Mouse (Mus musculus): ENCODE data around the gene Irak1. TPM values are rescaled to one million over a fixed set of nuclear protein-coding genes. Genes with fewer than 3 reads are reported as not detected.

The Irak1 gene
- total and polyA plus RNA-seq, 3 experiments: 25.3 to 77.8 (median 38.8) TPM

GRCm38 (mm10) chrX:73964363-73964762 lies 59.4 kb downstream of the Irak1 start:
- DNase-seq (ENCODE audit: extremely low read depth): no peak
- peak overlapping the region; percentile 94 for H3K4me2 ChIP-seq (ENCODE audit: insufficient read depth, low read depth, poor library complexity, severe bottlenecking)
- H3K9ac ChIP-seq (ENCODE audit: insufficient read depth, low read depth): peak overlapping the region; percentile 84
- no peak overlapping the region for H3K27ac ChIP-seq (ENCODE audit: insufficient read depth, low read depth)
- H3K27me3 ChIP-seq (replicated peaks): no peaks in the 10 kb centered on the region
- peaks cover 63% of the 10 kb centered on the region for H3K79me2 ChIP-seq (replicated peaks; ENCODE audit: control insufficient read depth, extremely low read depth, insufficient read depth, poor library complexity, severe bottlenecking)
- H3K9me3 ChIP-seq (replicated peaks; ENCODE audit: low read length): no peaks in the 10 kb centered on the region
- no peak for TF ChIP-seq POLR2AphosphoS2 (IDR thresholded peaks at IDR 0.05; ENCODE audit: low read depth, low read length)
- TF ChIP-seq RCOR1 (conservative IDR thresholded peaks at IDR 0.05; ENCODE audit: low read depth, low read length): no peak
- no peak for TF ChIP-seq MYC (IDR thresholded peaks at IDR 0.05; ENCODE audit: low read depth, low read length)
- no peak for TF ChIP-seq MEF2A (IDR thresholded peaks at IDR 0.05; ENCODE audit: borderline replicate concordance, low read depth, low read length)
- TF ChIP-seq CHD2 (IDR thresholded peaks at IDR 0.05; ENCODE audit: low read length): no peak
- no peak for TF ChIP-seq UBTF (IDR thresholded peaks at IDR 0.05; ENCODE audit: low read depth, low read length)
- TF ChIP-seq USF1 (IDR thresholded peaks at IDR 0.05; ENCODE audit: low read depth, low read length): no peak
- TF ChIP-seq IRF4 (IDR thresholded peaks at IDR 0.05; ENCODE audit: low read depth, low read length): no peak
- no peak for TF ChIP-seq PAX5 (IDR thresholded peaks at IDR 0.05; ENCODE audit: low read length)
- TF ChIP-seq BHLHE40 (IDR thresholded peaks at IDR 0.05; ENCODE audit: low read depth, low read length): no peak
- dilution Hi-C loops (cut with MboI; ENCODE audit: extremely low pct_ligation_motif_present, extremely low pct_unique_long_range_greater_than_20kb, low sequenced_read_pairs): no loop called here
- in situ Hi-C loops (cut with MboI; ENCODE audit: low pct_ligation_motif_present, low pct_unique_long_range_greater_than_20kb, low sequenced_read_pairs): no loop called here
- peaks cover 42 to 49% of the 10 kb centered on the region in 2 experiments for H3K36me3 ChIP-seq (replicated peaks in 1 of 2; ENCODE audit: control insufficient read depth in 1 of 2, insufficient read depth in 1 of 2, low read length in 1 of 2)
- H3K4me1 ChIP-seq (ENCODE audit: control insufficient read depth in 1 of 2, insufficient read depth in 2 of 2): peaks cover 8 to 55% of the 10 kb centered on the region in 2 experiments; a peak in 3 of 4 replicates
- H3K4me3 ChIP-seq (replicated peaks in 1 of 3; ENCODE audit: low read depth in 2 of 3, low read length in 2 of 3, poor library complexity in 1 of 3): peak overlapping the region; percentile 23 to 96 (median 74)

Other genes starting within 250 kb of the Irak1 start
- gene Srpk3, start 249.5 kb downstream of the Irak1 start, total RNA-seq (2012; rRNA removed): 55.2 and 67.5 TPM in 2 replicates
- 42.7 and 45.7 TPM in 2 replicates for gene Srpk3, start 249.5 kb downstream of the Irak1 start, total RNA-seq (2014; rRNA removed)
- 46.1 and 52.3 TPM in 2 replicates for gene Srpk3, start 249.5 kb downstream of the Irak1 start, polyA plus RNA-seq (2012; ENCODE audit: insufficient read length, low read depth)
- gene Idh3g, start 237.0 kb downstream of the Irak1 start, total RNA-seq (2012; rRNA removed): 191 and 219 TPM in 2 replicates
- 225 and 237 TPM in 2 replicates for gene Idh3g, start 237.0 kb downstream of the Irak1 start, total RNA-seq (2014; rRNA removed)
- 191 and 209 TPM in 2 replicates for gene Idh3g, start 237.0 kb downstream of the Irak1 start, polyA plus RNA-seq (2012; ENCODE audit: insufficient read length, low read depth)
- gene Ssr4, start 236.9 kb downstream of the Irak1 start, total RNA-seq (2012; rRNA removed): 281 and 350 TPM in 2 replicates
- 389 and 428 TPM in 2 replicates for gene Ssr4, start 236.9 kb downstream of the Irak1 start, total RNA-seq (2014; rRNA removed)
- 260 and 291 TPM in 2 replicates for gene Ssr4, start 236.9 kb downstream of the Irak1 start, polyA plus RNA-seq (2012; ENCODE audit: insufficient read length, low read depth)
- 0.42 and 0.72 TPM in 2 replicates for gene Pdzd4, start 198.9 kb downstream of the Irak1 start, total RNA-seq (2012; rRNA removed)
- 0.30 and 0.32 TPM in 2 replicates for gene Pdzd4, start 198.9 kb downstream of the Irak1 start, total RNA-seq (2014; rRNA removed)
- 0.85 and 1.1 TPM in 2 replicates for gene Pdzd4, start 198.9 kb downstream of the Irak1 start, polyA plus RNA-seq (2012; ENCODE audit: insufficient read length, low read depth)
- gene Avpr2, start 131.8 kb downstream of the Irak1 start, total RNA-seq (2012; rRNA removed): 0.34 and 0.46 TPM in 2 replicates
- not detected in 2 replicates for gene Avpr2, start 131.8 kb downstream of the Irak1 start, total RNA-seq (2014; rRNA removed)
- 0.20 and 0.64 TPM in 2 replicates for gene Avpr2, start 131.8 kb downstream of the Irak1 start, polyA plus RNA-seq (2012; ENCODE audit: insufficient read length, low read depth)
- 0.21 and 0.30 TPM in 2 replicates for gene L1cam, start 127.8 kb downstream of the Irak1 start, total RNA-seq (2012; rRNA removed)
- gene L1cam, start 127.8 kb downstream of the Irak1 start, total RNA-seq (2014; rRNA removed): 0.12 and 0.23 TPM in 2 replicates
- gene L1cam, start 127.8 kb downstream of the Irak1 start, polyA plus RNA-seq (2012; ENCODE audit: insufficient read length, low read depth): 0.49 and 0.65 TPM in 2 replicates
- 13.6 and 14.3 TPM in 2 replicates for gene Arhgap4, start 102.0 kb downstream of the Irak1 start, total RNA-seq (2012; rRNA removed)
- gene Arhgap4, start 102.0 kb downstream of the Irak1 start, total RNA-seq (2014; rRNA removed): 10.9 and 13.9 TPM in 2 replicates
- 24.1 and 24.5 TPM in 2 replicates for gene Arhgap4, start 102.0 kb downstream of the Irak1 start, polyA plus RNA-seq (2012; ENCODE audit: insufficient read length, low read depth)
- gene Naa10, start 102.0 kb downstream of the Irak1 start, total RNA-seq (2012; rRNA removed): 148 and 184 TPM in 2 replicates
- gene Naa10, start 102.0 kb downstream of the Irak1 start, total RNA-seq (2014; rRNA removed): 152 and 166 TPM in 2 replicates
- 144 and 152 TPM in 2 replicates for gene Naa10, start 102.0 kb downstream of the Irak1 start, polyA plus RNA-seq (2012; ENCODE audit: insufficient read length, low read depth)
- gene Renbp, start 93.1 kb downstream of the Irak1 start, total RNA-seq (2012; rRNA removed): 38.5 and 43.4 TPM in 2 replicates
- 24.7 and 25.2 TPM in 2 replicates for gene Renbp, start 93.1 kb downstream of the Irak1 start, total RNA-seq (2014; rRNA removed)
- gene Renbp, start 93.1 kb downstream of the Irak1 start, polyA plus RNA-seq (2012; ENCODE audit: insufficient read length, low read depth): 64.7 and 66.3 TPM in 2 replicates
- 58.5 and 61.6 TPM in 2 replicates for gene Hcfc1, start 57.6 kb downstream of the Irak1 start, total RNA-seq (2012; rRNA removed)
- 32.9 and 37.6 TPM in 2 replicates for gene Hcfc1, start 57.6 kb downstream of the Irak1 start, total RNA-seq (2014; rRNA removed)
- 78.1 and 98.2 TPM in 2 replicates for gene Hcfc1, start 57.6 kb downstream of the Irak1 start, polyA plus RNA-seq (2012; ENCODE audit: insufficient read length, low read depth)
- not detected in 2 replicates for gene Opn1mw, start 103.5 kb upstream of the Irak1 start, total RNA-seq (2012; rRNA removed)
- not detected in 2 replicates for gene Opn1mw, start 103.5 kb upstream of the Irak1 start, total RNA-seq (2014; rRNA removed)
- not detected in 2 replicates for gene Opn1mw, start 103.5 kb upstream of the Irak1 start, polyA plus RNA-seq (2012; ENCODE audit: insufficient read length, low read depth)
- gene Mecp2, start 111.4 kb upstream of the Irak1 start, total RNA-seq (2012; rRNA removed): 12.0 and 12.3 TPM in 2 replicates
- gene Mecp2, start 111.4 kb upstream of the Irak1 start, total RNA-seq (2014; rRNA removed): 9.9 and 12.2 TPM in 2 replicates
- gene Mecp2, start 111.4 kb upstream of the Irak1 start, polyA plus RNA-seq (2012; ENCODE audit: insufficient read length, low read depth): 12.0 and 15.5 TPM in 2 replicates
- gene Tex28, start 143.9 kb upstream of the Irak1 start, total RNA-seq (2012; rRNA removed): not detected in 2 replicates
- gene Tex28, start 143.9 kb upstream of the Irak1 start, total RNA-seq (2014; rRNA removed): not detected in 2 replicates
- gene Tex28, start 143.9 kb upstream of the Irak1 start, polyA plus RNA-seq (2012; ENCODE audit: insufficient read length, low read depth): not detected in 2 replicates
- gene Tktl1, start 153.3 kb upstream of the Irak1 start, total RNA-seq (2012; rRNA removed): not detected in 2 replicates
- not detected in 2 replicates for gene Tktl1, start 153.3 kb upstream of the Irak1 start, total RNA-seq (2014; rRNA removed)
- not detected in 2 replicates for gene Tktl1, start 153.3 kb upstream of the Irak1 start, polyA plus RNA-seq (2012; ENCODE audit: insufficient read length, low read depth)
- gene Flna, start 225.9 kb upstream of the Irak1 start, total RNA-seq (2012; rRNA removed): 78.7 and 82.4 TPM in 2 replicates
- gene Flna, start 225.9 kb upstream of the Irak1 start, total RNA-seq (2014; rRNA removed): 56.8 and 70.2 TPM in 2 replicates
- gene Flna, start 225.9 kb upstream of the Irak1 start, polyA plus RNA-seq (2012; ENCODE audit: insufficient read length, low read depth): 82.6 and 91.6 TPM in 2 replicates
- 65.4 and 65.6 TPM in 2 replicates for gene Emd, start 230.8 kb upstream of the Irak1 start, total RNA-seq (2012; rRNA removed)
- gene Emd, start 230.8 kb upstream of the Irak1 start, total RNA-seq (2014; rRNA removed): 80.1 and 99.4 TPM in 2 replicates
- gene Emd, start 230.8 kb upstream of the Irak1 start, polyA plus RNA-seq (2012; ENCODE audit: insufficient read length, low read depth): 73.8 and 132 TPM in 2 replicates
- gene Rpl10, start 246.9 kb upstream of the Irak1 start, total RNA-seq (2012; rRNA removed): 3,647 and 3,697 TPM in 2 replicates
- gene Rpl10, start 246.9 kb upstream of the Irak1 start, total RNA-seq (2014; rRNA removed): 3,137 and 3,420 TPM in 2 replicates
- 200 and 459 TPM in 2 replicates for gene Rpl10, start 246.9 kb upstream of the Irak1 start, polyA plus RNA-seq (2012; ENCODE audit: insufficient read length, low read depth)